In the genomic region with DNA sequence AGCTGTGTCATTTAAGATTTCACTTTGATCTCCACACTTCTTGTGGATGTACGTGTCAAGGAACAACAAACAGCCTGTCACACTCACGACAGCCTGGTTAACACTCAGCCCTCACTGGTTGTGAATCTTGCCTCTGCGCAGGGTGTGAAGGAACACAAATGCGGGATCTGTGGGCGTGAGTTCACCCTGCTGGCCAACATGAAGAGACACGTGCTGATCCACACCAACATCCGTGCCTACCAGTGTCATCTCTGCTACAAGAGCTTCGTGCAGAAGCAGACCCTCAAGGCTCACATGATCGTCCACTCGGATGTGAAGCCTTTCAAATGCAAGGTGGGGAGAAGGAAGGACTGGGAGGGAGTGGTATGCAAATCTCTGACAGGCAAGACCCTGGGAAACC, we compare ENCODE assay signal across 25 mouse cellular contexts. TPM values are rescaled to one million over a fixed set of nuclear protein-coding genes. Genes with fewer than 3 reads are reported as not detected.
DNase-seq lines count a peak whose midpoint lies in the region; ATAC-seq and TF ChIP-seq lines count a peak whose summit lies in the region.
"Had no signal": no experiment of that assay in that cellular context is flagged by ENCODE, and none has a peak within 500 bp of the region (broad histone marks: within the 10 kb centered on the region; RNA-seq: fewer than 3 reads in every experiment).

No protein-coding gene starts in this region.

- no peak overlapping the region for H3K4me2 ChIP-seq in heart, embryonic 16.5 days (ENCODE audit: low read depth, low read length)
- H3K4me2 ChIP-seq in midbrain, embryonic 11.5 days, result no peak overlapping the region
- H3K4me2 ChIP-seq in midbrain, postnatal 0 days (ENCODE audit: low read depth, low read length, poor library complexity, severe bottlenecking), result no peak overlapping the region
- H3K4me2 ChIP-seq in embryonic facial prominence, embryonic 15.5 days (replicated peaks), result no peak overlapping the region
- H3K4me2 ChIP-seq: embryonic facial prominence, embryonic 12.5 days; forebrain, embryonic 13.5 days; heart, embryonic 12.5 days; hindbrain, embryonic 14.5 days; intestine, embryonic 15.5 days had no signal

- no peak for ATAC-seq in heart, embryonic 16.5 days (replicated peaks; ENCODE audit: extremely low read depth, insufficient read depth, low FRiP score)
- no peak for ATAC-seq in midbrain, embryonic 11.5 days (ENCODE audit: low FRiP score)
- ATAC-seq in midbrain, postnatal 0 days (ENCODE audit: low FRiP score), result no peak
- no peak for ATAC-seq in embryonic facial prominence, embryonic 15.5 days (ENCODE audit: insufficient number of reproducible peaks, low FRiP score, low TSS enrichment, low read depth)
- ATAC-seq: forebrain, embryonic 13.5 days; intestine, embryonic 15.5 days; Patski had no signal

- H3K4me3 ChIP-seq in gastrocnemius, adult 2 months, result no peak overlapping the region
- H3K4me3 ChIP-seq in heart, embryonic 16.5 days (ENCODE audit: low read length), result no peak overlapping the region
- H3K4me3 ChIP-seq in midbrain, embryonic 11.5 days (ENCODE audit: low read depth, low read length), result no peak overlapping the region
- no peak overlapping the region for H3K4me3 ChIP-seq in midbrain, postnatal 0 days (ENCODE audit: low read depth, low read length)
- no peak overlapping the region for H3K4me3 ChIP-seq in embryonic facial prominence, embryonic 15.5 days (replicated peaks)
- no peak overlapping the region for H3K4me3 ChIP-seq in kidney, adult 2 months (ENCODE audit: insufficient read depth, low read depth, low read length)
- H3K4me3 ChIP-seq: embryonic facial prominence, embryonic 12.5 days; forebrain, embryonic 13.5 days; heart, embryonic 12.5 days; hindbrain, embryonic 10.5 days; intestine, embryonic 15.5 days had no signal

- H3K36me3 ChIP-seq in heart, embryonic 16.5 days (ENCODE audit: control insufficient read depth, insufficient read depth), result no peaks in the 10 kb centered on the region
- no peaks in the 10 kb centered on the region for H3K36me3 ChIP-seq in midbrain, embryonic 11.5 days (ENCODE audit: control insufficient read depth, insufficient read depth, low read length)
- no peaks in the 10 kb centered on the region for H3K36me3 ChIP-seq in midbrain, postnatal 0 days (ENCODE audit: insufficient read depth, low read length)
- no peaks in the 10 kb centered on the region for H3K36me3 ChIP-seq in embryonic facial prominence, embryonic 15.5 days
- H3K36me3 ChIP-seq in kidney, adult 2 months (ENCODE audit: control insufficient read depth, insufficient read depth, low read length), result no peaks in the 10 kb centered on the region
- H3K36me3 ChIP-seq: embryonic facial prominence, embryonic 12.5 days; heart, embryonic 12.5 days; hindbrain, embryonic 10.5 days; intestine, embryonic 15.5 days had no signal

- TF ChIP-seq CTCF in gastrocnemius, adult 2 months (IDR thresholded peaks at IDR 0.05), result no peak
- TF ChIP-seq CTCF in midbrain, postnatal 0 days (IDR thresholded peaks at IDR 0.05), result no peak
- no peak for TF ChIP-seq CTCF in kidney, adult 2 months (conservative IDR thresholded peaks at IDR 0.05; ENCODE audit: insufficient read depth, insufficient read length, low read depth, low read length)

- no peaks in the 10 kb centered on the region for H3K9me3 ChIP-seq in heart, embryonic 16.5 days (replicated peaks; ENCODE audit: control insufficient read depth, low read length)
- H3K9me3 ChIP-seq in midbrain, embryonic 11.5 days (ENCODE audit: control insufficient read depth, low read length), result no peaks in the 10 kb centered on the region
- no peaks in the 10 kb centered on the region for H3K9me3 ChIP-seq in midbrain, postnatal 0 days (ENCODE audit: low read length)
- no peaks in the 10 kb centered on the region for H3K9me3 ChIP-seq in embryonic facial prominence, embryonic 15.5 days (replicated peaks)
- H3K9me3 ChIP-seq: embryonic facial prominence, embryonic 12.5 days; forebrain, embryonic 13.5 days; heart, embryonic 12.5 days; hindbrain, embryonic 10.5 days; intestine, embryonic 15.5 days had no signal

- H3K27ac ChIP-seq in gastrocnemius, adult 2 months, result peak overlapping the region; percentile 86
- 0 out of 2 replicates have a peak overlapping the region, but pooled peaks have one; percentile 42 for H3K27ac ChIP-seq in heart, embryonic 16.5 days (ENCODE audit: low read length)
- no peak overlapping the region for H3K27ac ChIP-seq in midbrain, embryonic 11.5 days (ENCODE audit: low read depth, low read length)
- H3K27ac ChIP-seq in midbrain, postnatal 0 days (ENCODE audit: low read depth, low read length), result no peak overlapping the region
- H3K27ac ChIP-seq in embryonic facial prominence, embryonic 15.5 days (replicated peaks), result peak overlapping the region; percentile 48
- H3K27ac ChIP-seq in kidney, adult 2 months (ENCODE audit: insufficient read depth, low read depth, low read length), result no peak overlapping the region
- H3K27ac ChIP-seq: forebrain, embryonic 13.5 days; hindbrain, embryonic 10.5 days; intestine, embryonic 15.5 days had no signal

- intact Hi-C loops in gastrocnemius, adult 2 months (cut with DNase I), result no loop called here
- intact Hi-C loops in gastrocnemius, postnatal 36 days (cut with DNase I), result no loop called here

- no peak overlapping the region for H3K9ac ChIP-seq in heart, embryonic 16.5 days (ENCODE audit: low read length)
- no peak overlapping the region for H3K9ac ChIP-seq in midbrain, embryonic 11.5 days (ENCODE audit: low read length)
- H3K9ac ChIP-seq in midbrain, postnatal 0 days (replicated peaks; ENCODE audit: low read length, poor library complexity, severe bottlenecking), result no peak overlapping the region
- no peak overlapping the region for H3K9ac ChIP-seq in embryonic facial prominence, embryonic 15.5 days
- H3K9ac ChIP-seq: embryonic facial prominence, embryonic 12.5 days; forebrain, embryonic 13.5 days; heart, embryonic 12.5 days; hindbrain, embryonic 14.5 days; intestine, embryonic 15.5 days had no signal

- no peak for DNase-seq in gastrocnemius, adult 2 months
- no peak for DNase-seq in gastrocnemius, postnatal 36 days
- no peak for DNase-seq in heart, adult 9 months (ENCODE audit: low spot score in 2 of 2)
- peak; percentile 73 for DNase-seq in midbrain, embryonic 11.5 days (ENCODE audit: low spot score, missing footprints)
- DNase-seq in midbrain, postnatal 0 days (ENCODE audit: low spot score), result no peak
- DNase-seq in kidney, adult 2 months, result no peak
- DNase-seq: adrenal gland, adult 8-10 months; adrenal gland, postnatal 36 days; cerebellum, adult 11 months; cerebellum, adult 8-10 months; cerebellum, postnatal 14 days; embryo, embryonic 11 days; gastrocnemius, postnatal 14 days; kidney, adult 18-20 months had no signal

- H3K27me3 ChIP-seq in heart, embryonic 16.5 days (ENCODE audit: control insufficient read depth, insufficient read depth, low read length), result no peaks in the 10 kb centered on the region
- H3K27me3 ChIP-seq in midbrain, embryonic 11.5 days (ENCODE audit: control insufficient read depth, insufficient read depth, low read length), result no peaks in the 10 kb centered on the region
- no peaks in the 10 kb centered on the region for H3K27me3 ChIP-seq in midbrain, postnatal 0 days (ENCODE audit: insufficient read depth, low read length)
- no peaks in the 10 kb centered on the region for H3K27me3 ChIP-seq in embryonic facial prominence, embryonic 15.5 days
- H3K27me3 ChIP-seq in kidney, adult 2 months (replicated peaks; ENCODE audit: control insufficient read depth, insufficient read depth, low read length), result no peaks in the 10 kb centered on the region
- H3K27me3 ChIP-seq: embryonic facial prominence, embryonic 12.5 days; forebrain, embryonic 13.5 days; heart, embryonic 12.5 days; intestine, embryonic 15.5 days; Patski had no signal

- WGBS in heart, embryonic 16.5 days, result 76% methylated on average over 10 of the region's 10 CpGs
- 84% methylated on average over 10 of the region's 10 CpGs for WGBS in midbrain, embryonic 11.5 days
- WGBS in midbrain, postnatal 0 days, result 77% methylated on average over 10 of the region's 10 CpGs
- WGBS in embryonic facial prominence, embryonic 15.5 days, result 71% methylated on average over 10 of the region's 10 CpGs
- 83% methylated on average over 10 of the region's 10 CpGs for WGBS in kidney, adult 2 months

- peaks cover 54% of the 10 kb centered on the region for H3K4me1 ChIP-seq in heart, embryonic 16.5 days (ENCODE audit: control insufficient read depth, insufficient read depth, low read length)
- peaks cover 4% of the 10 kb centered on the region for H3K4me1 ChIP-seq in midbrain, embryonic 11.5 days (ENCODE audit: control insufficient read depth, insufficient read depth, low read length)
- peaks cover 4% of the 10 kb centered on the region for H3K4me1 ChIP-seq in midbrain, postnatal 0 days (ENCODE audit: insufficient read depth, low read length)
- H3K4me1 ChIP-seq in embryonic facial prominence, embryonic 15.5 days, result peaks cover 15% of the 10 kb centered on the region
- H3K4me1 ChIP-seq in kidney, adult 2 months (ENCODE audit: control insufficient read depth, insufficient read depth, low read length), result peaks cover 14% of the 10 kb centered on the region

- no peak for TF ChIP-seq POLR2A in kidney, adult 2 months (IDR thresholded peaks at IDR 0.05; ENCODE audit: low read depth, low read length)

RNA-seq across cellular contexts. Expression of a gene that starts 49.3 kb away (rescaled TPM):
- total RNA-seq in gastrocnemius, adult 2 months (2021), result 1 to 10 TPM; 3.1 to 7.8 TPM
- 1 to 10 TPM; 2.8 to 3.8 TPM for total RNA-seq in gastrocnemius, postnatal 36 days (2021)
- polyA plus RNA-seq in heart, embryonic 16.5 days (2015; fragmentation: Nextera tagmentation; extraction: Ambion mirVana), result 0.66 and 0.75 TPM in 2 replicates
- polyA plus RNA-seq in midbrain, embryonic 11.5 days (2014; fragmentation: Nextera tagmentation; extraction: Ambion mirVana), result 0.75 and 0.87 TPM in 2 replicates
- total RNA-seq in midbrain, postnatal 0 days (2014; rRNA removed), result 1.9 TPM in 2 replicates
- 0.30 and 0.42 TPM in 2 replicates for polyA plus RNA-seq in midbrain, postnatal 0 days (2015; fragmentation: Nextera tagmentation; extraction: Ambion mirVana)
- polyA plus RNA-seq in embryonic facial prominence, embryonic 15.5 days (2015; fragmentation: Nextera tagmentation; extraction: Ambion mirVana), result 0.68 and 0.81 TPM in 2 replicates
- 3.1 and 4.3 TPM in 2 replicates for polyA plus RNA-seq in kidney, adult 2 months (2012; rRNA removed)
- total RNA-seq: CH12.LX; granulocyte monocyte progenitor cell, adult 5-6 weeks had no signal

Comparison
In these comparisons a context has a peak if more than half of its experiments do, and no peak if none do; other contexts are left out.
1. H3K27ac ChIP-seq: peak in gastrocnemius, adult 2 months (single experiment), heart, embryonic 16.5 days (single experiment) and embryonic facial prominence, embryonic 15.5 days (single experiment); none in midbrain, embryonic 11.5 days (single experiment), midbrain, postnatal 0 days (single experiment) and kidney, adult 2 months (single experiment).